Mouse (Mus musculus) stomach, embryonic 14.5 days (tissue): ENCODE measurements around the gene Tmcc1. TPM values are rescaled to one million over a fixed set of nuclear protein-coding genes. Genes with fewer than 3 reads are reported as not detected.

ENCODE experiments used
- ATAC-seq: fragments of 200-750 bp; cut with Nextera tagmentation; 2 replicates; pipeline ENCODE4 v1.8.0; 2017; ENCODE audit warnings: low read depth, moderate TSS enrichment; ENCODE audit not compliant: insufficient number of reproducible peaks, insufficient read depth, low FRiP score
- H3K27ac ChIP-seq: fragments of 300-500 bp; sonication (generic); 2 replicates; pipeline ENCODE4 v1.5.1; 2014; ENCODE audit warnings: mild to moderate bottlenecking, low read length, moderate library complexity, mixed read lengths
- H3K27me3 ChIP-seq: fragments of 300-500 bp; sonication (generic); 2 replicates; pipeline ENCODE4 v1.6.1; 2014; ENCODE audit warnings: low read length, control low read depth, mixed read lengths; ENCODE audit not compliant: control insufficient read depth, insufficient read depth
- H3K36me3 ChIP-seq: fragments of 300-500 bp; sonication (generic); 2 replicates; pipeline ENCODE4 v1.6.1; 2014; ENCODE audit warnings: mild to moderate bottlenecking, control low read depth, low read length, moderate library complexity, mixed read lengths; ENCODE audit not compliant: control insufficient read depth, insufficient read depth
- H3K4me1 ChIP-seq: fragments of 300-500 bp; sonication (generic); 2 replicates; pipeline ENCODE4 v1.6.1; 2014; ENCODE audit warnings: low read length, control low read depth, mixed read lengths; ENCODE audit not compliant: control insufficient read depth, insufficient read depth
- H3K4me2 ChIP-seq: fragments of 300-500 bp; sonication (generic); replicated peaks from 2 replicates; pipeline ENCODE4 v1.6.1; 2014; ENCODE audit warnings: low read depth, low read length, control low read depth
- H3K4me3 ChIP-seq: fragments of 300-500 bp; sonication (generic); 2 replicates; pipeline ENCODE4 v1.5.1; 2014; ENCODE audit warnings: low read depth, low read length, control low read depth
- H3K9ac ChIP-seq: fragments of 300-500 bp; sonication (generic); replicated peaks from 2 replicates; pipeline ENCODE4 v1.6.1; 2014; ENCODE audit warnings: low read depth, mild to moderate bottlenecking, control low read depth, low read length, moderate library complexity, mixed read lengths
- H3K9me3 ChIP-seq: fragments of 300-500 bp; sonication (generic); 2 replicates; pipeline ENCODE4 v1.6.1; 2016; ENCODE audit warnings: low read depth, low read length, control low read depth; ENCODE audit not compliant: control insufficient read depth
- WGBS: fragments of 180-500 bp; shearing (Covaris S2); extraction: QIAGEN DNeasy Blood & Tissue Kit; methylation state at CpG from one replicate; pipeline ENCODE4 v1.1.7; 2014; 5-methylcytosine and 5-hydroxymethylcytosine counted together
- polyA plus RNA-seq: library from polyadenylated mRNA; unstranded; fragments of >200 nt; fragmentation: Nextera tagmentation; extraction: Ambion mirVana; gene quantifications from 2 replicates; pipeline ENCODE4 v1.2.1, GENCODE M21; 2014

Gene Tmcc1
- polyA plus RNA-seq, 1 experiment from 2014 or later, result 20.5 TPM

- no peak overlapping the region for H3K9ac ChIP-seq
- peaks cover 46% of the 10 kb centered on the region for H3K4me1 ChIP-seq
- 31% methylated on average over 6 of the region's 6 CpGs for WGBS
- no peak for ATAC-seq
- no peaks in the 10 kb centered on the region for H3K9me3 ChIP-seq
- peak overlapping the region; percentile 88; the same call in 1 of the 2 replicates for H3K27ac ChIP-seq
- no peak overlapping the region for H3K4me2 ChIP-seq
- H3K4me3 ChIP-seq, result no peak overlapping the region
- no peaks in the 10 kb centered on the region for H3K36me3 ChIP-seq
- H3K27me3 ChIP-seq, result peaks cover 8% of the 10 kb centered on the region; the same call in 1 of the 2 replicates
Observed at GRCm38 (mm10) chr6:115996171-115996851, 197.0 kb downstream of the Tmcc1 start.

- 46% methylated on average over 4 of the region's 4 CpGs for WGBS
- Histone ChIP-seq H3K4me3 (peak overlapping the region; percentile 66; the same call in 1 of the 2 replicates), H3K27me3 (peaks cover 8% of the 10 kb centered on the region; the same call in 1 of the 2 replicates), H3K4me2 (peak overlapping the region; percentile 88; the same call in 1 of the 2 replicates), H3K9ac (no peak overlapping the region), H3K27ac (peak overlapping the region; percentile 88), H3K36me3 (no peaks in the 10 kb centered on the region), H3K9me3 (no peaks in the 10 kb centered on the region), H3K4me1 (peaks cover 54% of the 10 kb centered on the region)
- no peak for ATAC-seq
Observed at GRCm38 (mm10) chr6:115995531-115995941, 197.8 kb downstream of the Tmcc1 start.

- peaks cover 54% of the 10 kb centered on the region for H3K4me1 ChIP-seq
- H3K27ac ChIP-seq, result peak within 1 kb of the TSS; percentile 88
- no peaks in the 10 kb centered on the region for H3K36me3 ChIP-seq
- H3K4me3 ChIP-seq, result peak within 1 kb of the TSS; percentile 66
- H3K9me3 ChIP-seq, result no peaks in the 10 kb centered on the region
- H3K9ac ChIP-seq, result peak within 1 kb of the TSS; percentile 63
- peaks cover 8% of the 10 kb centered on the region; the same call in 1 of the 2 replicates for H3K27me3 ChIP-seq
- ATAC-seq, result peak; percentile 75
- whole genome bisulfite sequencing, result 1% methylated on average over 42 of the region's 51 CpGs
- H3K4me2 ChIP-seq, result peak within 1 kb of the TSS; percentile 88
Observed at GRCm38 (mm10) chr6:115994877-115995520, 198.3 kb downstream of the Tmcc1 start, which contains the start of gene Plxnd1. Plxnd1 (minus strand) TSS chr6:115995005.

- H3K4me2 ChIP-seq, result peak overlapping the region; percentile 88
- H3K4me1 ChIP-seq, result peaks cover 54% of the 10 kb centered on the region
- no peaks in the 10 kb centered on the region for H3K9me3 ChIP-seq
- ATAC-seq, result no peak
- peak overlapping the region; percentile 63 for H3K9ac ChIP-seq
- peak overlapping the region; percentile 66 for H3K4me3 ChIP-seq
- peaks cover 8% of the 10 kb centered on the region; the same call in 1 of the 2 replicates for H3K27me3 ChIP-seq
- H3K36me3 ChIP-seq, result no peaks in the 10 kb centered on the region
- WGBS, result under 1% methylated on average over 90 of the region's 93 CpGs
- peak overlapping the region; percentile 74; the same call in 1 of the 2 replicates for H3K27ac ChIP-seq
Observed at GRCm38 (mm10) chr6:115994146-115994876, 199.0 kb downstream of the Tmcc1 start.

GRCm38 (mm10) chr6:115993463-115994145 lies 199.7 kb downstream of the Tmcc1 start:
- no peak for ATAC-seq
- peak overlapping the region; percentile 88 for H3K4me2 ChIP-seq
- peaks cover 54% of the 10 kb centered on the region for H3K4me1 ChIP-seq
- WGBS, result 2% methylated on average over 86 of the region's 86 CpGs
- H3K4me3 ChIP-seq, result peak overlapping the region; percentile 66
- peak overlapping the region; percentile 63 for H3K9ac ChIP-seq
- H3K27me3 ChIP-seq, result peaks cover 8% of the 10 kb centered on the region; the same call in 1 of the 2 replicates
- H3K9me3 ChIP-seq, result no peaks in the 10 kb centered on the region
- H3K36me3 ChIP-seq, result no peaks in the 10 kb centered on the region
- peak overlapping the region; percentile 74; the same call in 1 of the 2 replicates for H3K27ac ChIP-seq

GRCm38 (mm10) chr6:115992981-115993380 lies 200.3 kb downstream of the Tmcc1 start:
- peak overlapping the region; percentile 63 for H3K9ac ChIP-seq
- H3K9me3 ChIP-seq, result no peaks in the 10 kb centered on the region
- ATAC-seq, result no peak
- H3K27ac ChIP-seq, result peak overlapping the region; percentile 74; the same call in 1 of the 2 replicates
- peaks cover 51% of the 10 kb centered on the region for H3K4me1 ChIP-seq
- peak overlapping the region; percentile 88 for H3K4me2 ChIP-seq
- WGBS, result 43% methylated on average over 6 of the region's 6 CpGs
- peaks cover 8% of the 10 kb centered on the region; the same call in 1 of the 2 replicates for H3K27me3 ChIP-seq
- no peaks in the 10 kb centered on the region for H3K36me3 ChIP-seq
- peak overlapping the region; percentile 66 for H3K4me3 ChIP-seq

- Histone ChIP-seq H3K4me2 (peak overlapping the region; percentile 88), H3K9me3 (no peaks in the 10 kb centered on the region), H3K36me3 (no peaks in the 10 kb centered on the region), H3K4me1 (peaks cover 48% of the 10 kb centered on the region), H3K4me3 (peak overlapping the region; percentile 66), H3K9ac (peak overlapping the region; percentile 18; the same call in 1 of the 2 replicates), H3K27ac (peak overlapping the region; percentile 72; the same call in 1 of the 2 replicates), H3K27me3 (peaks cover 8% of the 10 kb centered on the region; the same call in 1 of the 2 replicates)
- 37% methylated on average over 10 of the region's 10 CpGs for WGBS
- no peak for ATAC-seq
Observed at GRCm38 (mm10) chr6:115991881-115992620, 201.2 kb downstream of the Tmcc1 start.
